Mouse (Mus musculus) liver, postnatal 0 days (tissue): ENCODE measurements around the gene Ebf4.

Experiments used
- CTCF ChIP-seq: sonication (generic); IDR thresholded peaks from 2 replicates; pipeline ENCODE4 v1.5.1; 2016; ENCODE audit warnings: antibody characterized with exemption, low read depth
- EP300 ChIP-seq: IDR thresholded peaks from 2 replicates; pipeline ENCODE4 v1.6.1; 2016; ENCODE audit warnings: antibody characterized with exemption, low read depth, mild to moderate bottlenecking

GRCm38 (mm10) chr2:130248226-130248625 is 46.7 kb upstream of the Ebf4 start:
- TF ChIP-seq EP300 (no peak), CTCF (no peak)
